20 mouse cellular contexts compared by ENCODE assay signal in the genomic region with DNA sequence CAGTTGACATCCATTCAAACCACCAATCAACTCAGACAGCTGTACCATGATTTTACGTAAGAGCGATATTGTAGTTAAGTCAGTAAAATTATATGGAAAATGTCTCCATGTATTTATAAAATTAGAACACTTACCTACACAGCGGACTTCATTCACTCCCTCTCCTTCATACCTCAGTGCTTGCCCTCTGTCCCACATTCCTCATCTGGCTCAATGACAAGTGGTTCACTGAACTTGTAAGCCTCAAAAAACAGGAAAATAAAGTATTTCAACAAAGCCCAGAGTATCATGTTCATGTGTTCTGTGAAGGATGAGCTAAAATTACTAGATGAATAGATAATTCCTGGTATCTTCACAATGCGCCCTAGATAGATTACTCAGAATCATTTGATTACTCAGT.
"Had no signal": no experiment of that assay in that cellular context is flagged by ENCODE, and none has a peak within 500 bp of the region (broad histone marks: within the 10 kb centered on the region; RNA-seq: fewer than 3 reads in every experiment).

No protein-coding gene starts in this region.

- H3K4me3 ChIP-seq: intestine, embryonic 15.5 days; limb, embryonic 10.5 days; limb, embryonic 13.5 days; midbrain, embryonic 12.5 days; midbrain, embryonic 15.5 days; neural tube, embryonic 12.5 days; neural tube, embryonic 15.5 days had no signal

- H3K4me2 ChIP-seq: intestine, embryonic 15.5 days; limb, embryonic 13.5 days; lung, embryonic 14.5 days; midbrain, embryonic 12.5 days; midbrain, embryonic 15.5 days; neural tube, embryonic 12.5 days; neural tube, embryonic 15.5 days had no signal

- H3K9ac ChIP-seq: intestine, embryonic 15.5 days; limb, embryonic 13.5 days; liver, embryonic 14.5 days; liver, postnatal 0 days; lung, embryonic 14.5 days; midbrain, embryonic 12.5 days; midbrain, embryonic 15.5 days; neural tube, embryonic 12.5 days; neural tube, embryonic 15.5 days had no signal

- H3K9me3 ChIP-seq: intestine, embryonic 15.5 days; limb, embryonic 10.5 days; limb, embryonic 13.5 days; midbrain, embryonic 12.5 days; midbrain, embryonic 15.5 days; neural tube, embryonic 12.5 days; neural tube, embryonic 15.5 days had no signal

- H3K27me3 ChIP-seq: intestine, embryonic 15.5 days; limb, embryonic 13.5 days; midbrain, embryonic 12.5 days; midbrain, embryonic 15.5 days; neural tube, embryonic 12.5 days; neural tube, embryonic 15.5 days had no signal

- ATAC-seq: hindbrain, embryonic 16.5 days; intestine, embryonic 15.5 days; liver, postnatal 0 days; lung, postnatal 0 days; midbrain, embryonic 15.5 days had no signal

- H3K4me1 ChIP-seq: intestine, embryonic 15.5 days; limb, embryonic 13.5 days; neural tube, embryonic 12.5 days had no signal

- H3K36me3 ChIP-seq: intestine, embryonic 15.5 days; limb, embryonic 10.5 days; limb, embryonic 13.5 days; midbrain, embryonic 12.5 days; midbrain, embryonic 15.5 days; neural tube, embryonic 12.5 days; neural tube, embryonic 15.5 days had no signal

- DNase-seq: layer of hippocampus, postnatal 36 days; liver; liver, postnatal 0 days; lung, embryonic 14.5 days; right cerebral cortex, adult 18-20 months; right cerebral cortex, postnatal 14 days; right cerebral cortex, postnatal 4 days; thymus, postnatal 25 days had no signal

- H3K27ac ChIP-seq: intestine, embryonic 15.5 days; kidney, postnatal 0 days; limb, embryonic 10.5 days; limb, embryonic 13.5 days; liver, embryonic 14.5 days; macrophage; midbrain, embryonic 12.5 days; midbrain, embryonic 15.5 days; neural tube, embryonic 12.5 days; neural tube, embryonic 15.5 days had no signal
